Mouse (Mus musculus): ENCODE data around the gene Rbm20. TPM values are rescaled to one million over a fixed set of nuclear protein-coding genes. Genes with fewer than 3 reads are reported as not detected.
A peak's percentile ranks its signal among the peaks of the same experiment; 100 is the strongest.
"Not testable (repeated sequence)": the region's sequence is repeated elsewhere in the genome, so short reads cannot be mapped to it uniquely, and the experiment has no call there.

Rbm20 gene
- polyA plus RNA-seq, 1 experiment from 2014 or later = 4.9 TPM

DNA sequence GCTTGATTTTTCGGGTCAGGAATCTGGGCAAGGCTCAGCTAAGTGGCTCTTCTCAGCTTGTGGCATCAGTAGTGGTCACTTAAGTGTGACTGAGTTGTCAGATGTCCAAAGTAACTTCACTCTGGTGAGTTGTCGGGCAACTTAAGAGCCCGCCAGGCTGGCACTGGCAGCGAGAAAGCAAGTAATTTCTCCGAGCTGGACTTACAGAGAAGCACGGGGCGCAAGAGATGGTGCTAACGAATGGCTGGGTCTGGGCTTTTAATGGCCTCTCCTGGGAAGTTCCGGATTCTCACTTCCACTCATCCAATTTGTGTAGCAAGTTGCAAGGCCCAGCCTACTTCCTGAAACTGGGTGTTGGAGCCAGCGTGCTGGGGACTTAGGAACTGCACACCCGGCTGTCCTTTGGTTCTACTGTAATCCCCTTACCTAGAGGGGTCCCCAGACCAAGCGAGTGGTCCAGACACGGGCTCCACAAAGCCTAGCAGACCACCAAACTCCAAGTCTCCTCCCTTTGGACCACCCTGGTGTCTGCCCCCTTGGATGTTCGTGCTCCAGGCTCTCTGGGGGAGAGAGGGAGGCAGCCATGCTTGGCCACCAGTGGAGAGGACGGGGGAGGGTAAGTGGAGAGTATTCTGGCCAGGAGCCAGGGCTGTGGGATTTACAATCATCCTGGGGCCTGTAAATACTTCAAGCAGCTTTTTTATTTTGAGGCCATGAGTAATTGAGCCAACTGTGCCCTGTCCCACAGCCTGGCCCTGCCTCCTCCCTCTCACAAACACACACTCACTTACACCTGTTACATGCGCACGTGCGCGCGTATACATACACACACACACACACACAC lies 23.3 kb upstream of the Rbm20 start:
- ATAC-seq (replicated peaks) = peak; percentile 35
- Histone ChIP-seq H3K27ac (replicated peaks) (no peak overlapping the region), H3K9me3 (no peaks in the 10 kb centered on the region), H3K4me1 (peaks cover 9% of the 10 kb centered on the region), H3K4me2 (replicated peaks) (no peak overlapping the region), H3K4me3 (no peak overlapping the region), H3K9ac (replicated peaks) (no peak overlapping the region), H3K36me3 (no peaks in the 10 kb centered on the region), H3K27me3 (no peaks in the 10 kb centered on the region)
- WGBS = 53% methylated on average over 20 of the region's 20 CpGs

GRCm38 (mm10) chr19:53656443-53656842 lies 20.7 kb upstream of the Rbm20 start:
- not testable (repeated sequence) for H3K4me3 ChIP-seq; H3K27me3 ChIP-seq; H3K9me3 ChIP-seq; H3K27ac ChIP-seq (replicated peaks); ATAC-seq (replicated peaks); H3K4me1 ChIP-seq; H3K4me2 ChIP-seq (replicated peaks); H3K9ac ChIP-seq (replicated peaks); H3K36me3 ChIP-seq
- 94% methylated on average over 11 of the region's 11 CpGs for WGBS

DNA sequence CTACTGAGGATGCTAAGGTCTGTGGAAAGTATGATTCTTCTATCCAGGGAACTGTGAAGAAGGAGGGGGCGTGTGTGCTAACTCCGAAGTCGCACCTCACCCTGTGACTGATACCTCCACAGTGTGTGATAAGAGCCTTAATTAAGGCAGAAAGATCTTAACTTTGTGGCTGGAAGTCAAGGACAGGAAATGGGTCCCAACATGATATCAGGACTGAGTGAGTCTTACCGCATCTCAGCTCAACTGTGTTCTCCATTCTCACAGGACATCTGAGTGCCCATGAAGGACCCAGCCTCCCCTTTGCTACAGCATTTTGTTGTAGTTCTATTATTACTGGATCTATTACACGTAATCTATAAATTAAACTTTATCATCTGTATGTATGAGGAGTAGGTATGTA lies 19.7 kb upstream of the Rbm20 start:
- no peak overlapping the region for H3K4me2 ChIP-seq (replicated peaks)
- H3K27ac ChIP-seq (replicated peaks) = no peak overlapping the region
- no peak overlapping the region for H3K9ac ChIP-seq (replicated peaks)
- H3K9me3 ChIP-seq = no peaks in the 10 kb centered on the region
- no peak overlapping the region for H3K4me3 ChIP-seq
- WGBS = 85% methylated on average over 5 of the region's 5 CpGs
- ATAC-seq (replicated peaks) = no peak
- H3K27me3 ChIP-seq = no peaks in the 10 kb centered on the region
- H3K36me3 ChIP-seq = no peaks in the 10 kb centered on the region
- peaks cover 6% of the 10 kb centered on the region; the same call in 1 of the 2 replicates for H3K4me1 ChIP-seq

DNA sequence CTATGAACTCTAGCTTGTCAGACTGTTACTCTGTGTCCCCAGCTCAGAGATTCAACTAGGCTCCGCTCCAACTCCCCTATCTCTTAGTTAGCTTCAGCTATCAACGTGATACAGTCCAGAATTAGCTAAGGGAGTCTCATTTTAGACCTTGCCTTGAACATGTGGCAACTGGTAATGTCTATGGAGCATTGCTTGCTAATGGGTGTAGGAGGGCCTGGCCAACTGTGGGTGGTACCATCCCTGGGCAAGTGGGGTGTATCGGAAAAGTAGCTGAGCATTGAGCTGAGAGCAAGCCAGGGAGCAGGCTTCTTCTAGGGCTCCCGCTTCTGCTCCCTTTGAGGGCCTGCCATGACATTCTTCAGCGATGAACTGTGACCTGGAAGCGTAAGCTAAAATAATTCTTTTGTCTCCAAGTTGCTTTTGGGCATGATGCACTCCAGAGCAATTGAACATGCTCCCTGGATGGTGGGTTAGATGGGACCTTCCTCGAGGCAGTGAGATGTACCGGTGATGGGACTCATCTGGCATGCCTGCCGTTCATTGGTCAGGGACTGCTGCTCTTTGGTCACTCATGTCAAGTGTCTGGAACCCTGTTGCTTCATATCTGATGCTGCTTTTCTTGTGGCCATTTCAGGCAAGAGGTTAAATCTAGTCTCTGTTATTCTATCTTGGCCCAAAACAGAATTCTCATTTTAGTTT lies 16.2 kb upstream of the Rbm20 start:
- Histone ChIP-seq H3K4me1 (no peaks in the 10 kb centered on the region), H3K4me3 (no peak overlapping the region), H3K36me3 (no peaks in the 10 kb centered on the region), H3K4me2 (replicated peaks) (no peak overlapping the region), H3K9ac (replicated peaks) (no peak overlapping the region), H3K9me3 (no peaks in the 10 kb centered on the region), H3K27ac (replicated peaks) (no peak overlapping the region), H3K27me3 (no peaks in the 10 kb centered on the region)
- ATAC-seq (replicated peaks) = no peak
- WGBS = 89% methylated on average over 9 of the region's 9 CpGs

- 43% methylated on average over 14 of the region's 14 CpGs for WGBS
- Histone ChIP-seq H3K9ac (replicated peaks) (no peak overlapping the region), H3K27ac (replicated peaks) (no peak overlapping the region), H3K9me3 (no peaks in the 10 kb centered on the region), H3K4me2 (replicated peaks) (no peak overlapping the region), H3K4me3 (no peak overlapping the region), H3K27me3 (no peaks in the 10 kb centered on the region), H3K36me3 (no peaks in the 10 kb centered on the region), H3K4me1 (no peaks in the 10 kb centered on the region)
- no peak for ATAC-seq (replicated peaks)
Measured at GRCm38 (mm10) chr19:53661938-53662722, 15.0 kb upstream of the Rbm20 start.

- Histone ChIP-seq H3K9ac (replicated peaks) (no peak overlapping the region), H3K4me1 (no peaks in the 10 kb centered on the region), H3K4me3 (no peak overlapping the region), H3K36me3 (no peaks in the 10 kb centered on the region), H3K9me3 (no peaks in the 10 kb centered on the region), H3K27me3 (no peaks in the 10 kb centered on the region), H3K4me2 (replicated peaks) (no peak overlapping the region), H3K27ac (replicated peaks) (no peak overlapping the region)
- WGBS = 91% methylated on average over 9 of the region's 9 CpGs
- no peak for ATAC-seq (replicated peaks)
Measured at GRCm38 (mm10) chr19:53664831-53665230, 12.3 kb upstream of the Rbm20 start.

GRCm38 (mm10) chr19:53665391-53665790 lies 11.7 kb upstream of the Rbm20 start:
- 90% methylated on average over 4 of the region's 4 CpGs for WGBS
- Histone ChIP-seq H3K27ac (replicated peaks) (no peak overlapping the region), H3K27me3 (no peaks in the 10 kb centered on the region), H3K4me3 (no peak overlapping the region), H3K4me1 (0 out of 2 replicates have a peak, but pooled peaks cover under 1% of the 10 kb centered on the region), H3K36me3 (no peaks in the 10 kb centered on the region), H3K9me3 (no peaks in the 10 kb centered on the region), H3K4me2 (replicated peaks) (no peak overlapping the region), H3K9ac (replicated peaks) (no peak overlapping the region)
- no peak for ATAC-seq (replicated peaks)

DNA sequence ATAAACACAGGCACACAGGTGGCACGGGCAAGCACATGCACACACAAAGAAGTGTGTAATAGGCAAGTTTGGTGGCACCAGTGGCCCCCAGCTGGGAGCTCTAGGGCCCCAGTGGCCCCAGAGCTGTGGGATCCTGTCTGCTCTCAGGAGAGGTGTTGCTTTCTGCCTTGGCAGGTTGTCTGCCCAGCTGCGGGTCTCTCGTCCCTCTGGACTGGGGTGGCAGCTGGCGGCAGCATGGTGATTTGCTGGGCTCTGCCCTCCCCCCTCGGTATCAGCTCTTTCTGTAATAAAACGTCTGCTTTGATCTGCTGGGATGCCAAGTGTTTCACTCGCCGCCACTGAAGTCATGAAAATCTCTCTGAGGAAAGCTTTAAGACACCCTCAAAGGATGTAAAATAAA lies 10.4 kb upstream of the Rbm20 start:
- Histone ChIP-seq H3K36me3 (no peaks in the 10 kb centered on the region), H3K9me3 (no peaks in the 10 kb centered on the region), H3K9ac (replicated peaks) (no peak overlapping the region), H3K4me2 (replicated peaks) (no peak overlapping the region), H3K27me3 (no peaks in the 10 kb centered on the region), H3K4me3 (no peak overlapping the region), H3K27ac (replicated peaks) (no peak overlapping the region), H3K4me1 (peaks cover 5% of the 10 kb centered on the region; the same call in 1 of the 2 replicates)
- 49% methylated on average over 8 of the region's 8 CpGs for WGBS
- ATAC-seq (replicated peaks) = no peak

DNA sequence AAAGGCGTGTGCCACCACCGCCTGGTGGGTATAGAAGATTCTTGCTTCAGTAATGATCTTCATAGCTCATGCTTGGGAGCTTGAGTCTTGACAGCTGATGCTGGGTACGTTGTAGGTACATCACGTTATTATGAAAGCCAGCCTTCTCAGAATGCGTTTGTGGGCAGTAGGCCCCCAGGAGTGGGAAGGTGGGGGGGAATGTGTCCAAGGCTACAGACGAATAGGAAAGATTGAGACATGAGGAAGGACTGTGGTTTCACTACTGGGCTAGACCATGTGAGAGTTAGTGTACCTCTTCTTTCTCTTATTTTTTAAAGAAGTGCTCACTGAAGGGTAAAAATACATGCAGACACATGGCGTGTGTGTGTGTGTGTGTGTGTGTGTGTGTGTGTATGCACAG lies 8.3 kb upstream of the Rbm20 start:
- WGBS = 91% methylated on average over 7 of the region's 7 CpGs
- Histone ChIP-seq H3K9me3 (no peaks in the 10 kb centered on the region), H3K4me3 (no peak overlapping the region), H3K4me2 (replicated peaks) (no peak overlapping the region), H3K27me3 (no peaks in the 10 kb centered on the region), H3K36me3 (no peaks in the 10 kb centered on the region), H3K4me1 (peaks cover 5% of the 10 kb centered on the region; the same call in 1 of the 2 replicates), H3K9ac (replicated peaks) (no peak overlapping the region), H3K27ac (replicated peaks) (no peak overlapping the region)
- no peak for ATAC-seq (replicated peaks)

GRCm38 (mm10) chr19:53670625-53671141 lies 6.4 kb upstream of the Rbm20 start:
- no peak overlapping the region for H3K4me2 ChIP-seq (replicated peaks)
- H3K4me1 ChIP-seq = peaks cover 5% of the 10 kb centered on the region; the same call in 1 of the 2 replicates
- ATAC-seq (replicated peaks) = no peak
- no peak overlapping the region for H3K9ac ChIP-seq (replicated peaks)
- peaks cover 15% of the 10 kb centered on the region; the same call in 1 of the 2 replicates for H3K27me3 ChIP-seq
- H3K9me3 ChIP-seq = no peaks in the 10 kb centered on the region
- H3K36me3 ChIP-seq = no peaks in the 10 kb centered on the region
- no peak overlapping the region for H3K27ac ChIP-seq (replicated peaks)
- WGBS = 31% methylated on average over 12 of the region's 12 CpGs
- no peak overlapping the region for H3K4me3 ChIP-seq

DNA sequence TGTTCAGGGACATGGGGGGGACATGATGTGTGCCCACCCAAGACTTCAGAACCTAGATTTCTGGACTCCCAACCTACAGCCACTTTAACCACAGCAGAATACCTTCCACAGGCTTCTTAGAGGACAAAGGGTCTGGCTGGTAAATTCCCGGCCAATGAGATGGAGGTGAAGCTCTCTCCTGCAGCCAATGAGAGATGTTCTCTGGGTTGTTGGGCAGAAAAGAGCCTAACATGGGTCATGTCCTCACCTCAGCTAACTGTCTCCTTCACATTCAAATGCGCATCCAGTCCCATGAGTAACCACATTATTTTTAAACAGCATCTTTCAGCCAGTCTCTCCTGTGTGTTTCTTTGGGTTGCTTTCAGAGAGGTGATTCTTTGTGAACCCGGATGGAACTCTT lies 5.7 kb upstream of the Rbm20 start:
- Histone ChIP-seq H3K4me3 (no peak overlapping the region), H3K27ac (replicated peaks) (no peak overlapping the region), H3K36me3 (no peaks in the 10 kb centered on the region), H3K27me3 (peaks cover 19% of the 10 kb centered on the region; the same call in 1 of the 2 replicates), H3K9ac (replicated peaks) (no peak overlapping the region), H3K9me3 (no peaks in the 10 kb centered on the region), H3K4me2 (replicated peaks) (no peak overlapping the region), H3K4me1 (peaks cover 8% of the 10 kb centered on the region)
- no peak for ATAC-seq (replicated peaks)
- WGBS = 53% methylated on average over 3 of the region's 3 CpGs
